Mouse (Mus musculus) cortical plate, adult 2 months (tissue): ENCODE results near the gene Bace2.

Experiments
- CTCF ChIP-seq: fragments of 200-500 bp; IDR thresholded peaks from 2 replicates; pipeline ENCODE4 v1.5.1; 2011; ENCODE audit warnings: mild to moderate bottlenecking, control low read depth, low read length; ENCODE audit not compliant: insufficient read depth; ENCODE audit errors: extremely low read depth
- POLR2A ChIP-seq: fragments of 200-500 bp; IDR thresholded peaks from 2 replicates; pipeline ENCODE4 v1.6.1; 2011; ENCODE audit warnings: mild to moderate bottlenecking, low read length, control low read depth; ENCODE audit not compliant: insufficient read depth; ENCODE audit errors: extremely low read depth

- TF ChIP-seq CTCF (no peak), POLR2A (no peak)
Measured at GRCm38 (mm10) chr16:97478655-97479054, 122.1 kb downstream of the Bace2 start.
